Mouse (Mus musculus) embryonic facial prominence, embryonic 10.5 days (tissue): Measurements from ENCODE around the gene Arid1b. TPM values are rescaled to one million over a fixed set of nuclear protein-coding genes. Genes with fewer than 3 reads are reported as not detected.

Experiments used
- DNase-seq: peaks from one replicate; pipeline ENCODE4 v3.0.0-alpha.2; 2017; ENCODE audit warnings: low spot score
- H3K27ac ChIP-seq: fragments of 300-500 bp; sonication (generic); replicated peaks from 2 replicates; pipeline ENCODE4 v1.5.1; 2016; ENCODE audit warnings: mild to moderate bottlenecking
- H3K27me3 ChIP-seq: fragments of 300-500 bp; sonication (generic); replicated peaks from 2 replicates; pipeline ENCODE4 v1.6.1; 2016; ENCODE audit warnings: low read depth, mild to moderate bottlenecking; ENCODE audit not compliant: poor library complexity, severe bottlenecking
- H3K36me3 ChIP-seq: fragments of 300-500 bp; sonication (generic); replicated peaks from 2 replicates; pipeline ENCODE4 v1.6.1; 2016; ENCODE audit warnings: mild to moderate bottlenecking, moderate library complexity
- H3K4me1 ChIP-seq: fragments of 300-500 bp; sonication (generic); 2 replicates; pipeline ENCODE4 v1.6.1; 2016
- H3K4me3 ChIP-seq: fragments of 300-500 bp; sonication (generic); 2 replicates; pipeline ENCODE4 v1.5.1; 2016; ENCODE audit warnings: mild to moderate bottlenecking, moderate library complexity
- H3K9me3 ChIP-seq: fragments of 300-500 bp; sonication (generic); 2 replicates; pipeline ENCODE4 v1.6.1; 2016; ENCODE audit warnings: mild to moderate bottlenecking
- WGBS: fragments of 180-500 bp; shearing (Covaris S2); methylation state at CpG from one replicate; pipeline ENCODE4 v1.1.7; 2016; 5-methylcytosine and 5-hydroxymethylcytosine counted together
- polyA plus RNA-seq: library from polyadenylated mRNA; unstranded; fragments of >200 nt; fragmentation: Nextera tagmentation; extraction: Ambion mirVana; gene quantifications from 2 replicates; pipeline ENCODE4 v1.2.1, GENCODE M21; 2016

Gene Arid1b
- polyA plus RNA-seq, 1 experiment from 2014 or later: 12.4 TPM

DNA sequence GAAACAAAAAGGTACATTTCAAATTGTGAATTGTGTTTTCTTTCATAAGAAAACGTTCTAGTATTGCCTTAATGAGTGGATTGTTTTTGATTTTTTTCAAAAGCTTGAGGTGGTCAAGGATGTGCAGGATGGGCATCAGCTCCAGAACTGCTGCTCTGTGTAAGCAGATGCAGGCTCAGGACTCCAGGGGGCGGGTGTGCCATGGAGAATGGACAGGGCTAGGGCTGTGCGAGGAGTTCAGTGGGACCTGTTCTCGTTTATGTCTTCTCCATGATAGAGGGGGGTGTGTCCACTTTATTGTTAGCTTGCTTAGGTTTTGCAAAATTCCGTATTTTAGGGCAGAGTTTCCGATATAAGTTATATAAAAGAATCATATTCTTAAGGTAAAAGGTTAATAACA is 70.6 kb downstream of the Arid1b start:
- DNase-seq: no peak
- WGBS: 84% methylated on average over 6 of the region's 6 CpGs
- H3K4me1 ChIP-seq: peaks cover 27% of the 10 kb centered on the region
- H3K36me3 ChIP-seq: no peaks in the 10 kb centered on the region
- no peaks in the 10 kb centered on the region for H3K9me3 ChIP-seq
- H3K27ac ChIP-seq: no peak overlapping the region
- H3K27me3 ChIP-seq: no peaks in the 10 kb centered on the region
- H3K4me3 ChIP-seq: no peak overlapping the region

DNA sequence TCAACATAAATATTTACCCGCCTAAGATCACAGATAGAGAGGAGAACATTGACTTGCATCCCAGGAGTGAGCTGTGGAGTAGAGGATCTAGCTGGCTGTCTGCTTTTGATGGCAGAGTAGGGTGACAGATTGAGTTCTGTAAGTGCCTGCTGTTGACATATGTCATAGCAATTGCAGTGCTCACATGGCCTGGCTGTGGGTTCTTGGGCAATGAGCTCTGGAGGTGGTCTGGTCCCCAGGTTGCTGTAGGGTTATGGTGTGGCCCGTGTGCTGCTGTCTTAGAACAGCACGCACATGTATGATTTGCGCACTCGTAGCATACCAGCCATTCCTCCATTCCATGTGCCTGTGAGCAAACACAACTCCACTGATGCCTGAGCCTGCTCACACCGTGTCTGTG is 71.1 kb downstream of the Arid1b start:
- Histone ChIP-seq H3K9me3 (no peaks in the 10 kb centered on the region), H3K36me3 (no peaks in the 10 kb centered on the region), H3K27ac (no peak overlapping the region), H3K27me3 (no peaks in the 10 kb centered on the region), H3K4me1 (peaks cover 22% of the 10 kb centered on the region), H3K4me3 (no peak overlapping the region)
- no peak for DNase-seq
- WGBS: 92% methylated on average over 6 of the region's 6 CpGs

DNA sequence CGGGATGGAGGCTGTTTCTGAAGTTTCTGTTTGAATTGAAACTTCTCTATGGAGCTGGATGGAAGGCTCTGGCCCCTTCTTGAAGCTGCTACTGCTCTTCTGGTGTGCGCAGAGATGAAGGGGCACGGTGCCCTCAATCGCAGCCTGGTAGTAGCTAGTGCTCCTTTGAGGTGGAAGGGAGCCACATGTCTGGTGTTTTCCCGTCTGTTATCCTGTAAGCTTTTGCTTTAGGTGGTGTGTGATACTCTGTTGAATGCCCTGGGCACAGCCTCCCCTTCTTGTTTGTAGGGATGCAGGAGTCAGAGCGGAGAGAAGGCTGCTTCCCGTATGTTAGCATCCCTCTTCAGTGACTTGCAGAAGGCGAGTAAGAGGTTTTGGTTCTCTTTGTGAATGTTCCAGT is 72.7 kb downstream of the Arid1b start:
- no peaks in the 10 kb centered on the region for H3K27me3 ChIP-seq
- no peaks in the 10 kb centered on the region for H3K9me3 ChIP-seq
- no peak for DNase-seq
- peaks cover 12% of the 10 kb centered on the region; the same call in 1 of the 2 replicates for H3K4me1 ChIP-seq
- H3K27ac ChIP-seq: no peak overlapping the region
- H3K4me3 ChIP-seq: no peak overlapping the region
- WGBS: 87% methylated on average over 8 of the region's 8 CpGs
- peaks cover 10% of the 10 kb centered on the region for H3K36me3 ChIP-seq

DNA sequence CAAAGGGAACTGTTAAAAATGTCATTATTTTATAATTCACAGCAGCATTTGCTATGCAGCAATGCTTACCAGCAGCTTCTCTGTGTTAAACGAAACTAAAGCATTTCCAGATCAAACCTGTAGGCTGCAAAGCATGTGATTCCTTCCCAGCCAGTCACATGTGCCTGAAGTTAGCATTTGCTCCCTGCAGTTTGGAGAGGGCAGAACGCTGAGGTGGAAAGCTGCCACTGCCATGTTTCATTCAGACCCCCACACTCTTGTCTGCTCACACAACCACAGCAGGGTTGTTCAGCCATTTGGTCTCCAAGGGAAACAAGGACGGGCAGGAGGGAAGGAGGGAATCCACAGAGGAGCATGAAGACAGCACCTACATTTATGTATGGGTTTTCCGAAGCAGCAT is 73.1 kb downstream of the Arid1b start:
- no peak for DNase-seq
- H3K4me1 ChIP-seq: peaks cover 12% of the 10 kb centered on the region; the same call in 1 of the 2 replicates
- WGBS: 72% methylated on average over 4 of the region's 4 CpGs

DNA sequence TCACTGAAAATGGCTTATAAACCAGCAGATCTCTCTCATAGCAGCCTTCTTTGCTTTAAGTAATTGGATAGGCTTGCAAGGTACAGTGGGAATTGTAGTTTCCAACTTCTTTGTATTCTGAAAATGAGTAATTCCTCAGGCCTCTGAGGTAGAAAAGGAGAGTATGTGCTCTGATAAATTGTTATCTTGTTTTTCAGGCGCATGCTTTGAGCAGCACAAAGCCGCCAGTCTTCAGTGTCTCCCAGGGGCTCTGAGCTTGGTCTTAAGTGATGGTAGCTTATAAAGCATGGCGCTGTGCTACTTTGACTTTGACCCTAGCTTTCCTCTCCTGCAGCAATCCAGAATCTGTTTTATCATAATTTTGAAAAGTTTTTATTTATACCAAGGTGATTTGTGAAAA is 76.3 kb downstream of the Arid1b start:
- H3K27me3 ChIP-seq: no peaks in the 10 kb centered on the region
- peaks cover 17% of the 10 kb centered on the region for H3K4me1 ChIP-seq
- no peak overlapping the region for H3K27ac ChIP-seq
- DNase-seq: no peak
- peaks cover 16% of the 10 kb centered on the region for H3K36me3 ChIP-seq
- no peak overlapping the region for H3K4me3 ChIP-seq
- no peaks in the 10 kb centered on the region for H3K9me3 ChIP-seq
- 90% methylated on average over 3 of the region's 3 CpGs for WGBS

More for the DNA sequence above, 73.1 kb downstream of the Arid1b start:
- no peak overlapping the region for H3K4me3 ChIP-seq
- H3K36me3 ChIP-seq: peaks cover 12% of the 10 kb centered on the region
- no peaks in the 10 kb centered on the region for H3K9me3 ChIP-seq
- no peak overlapping the region for H3K27ac ChIP-seq
- H3K27me3 ChIP-seq: no peaks in the 10 kb centered on the region

DNA sequence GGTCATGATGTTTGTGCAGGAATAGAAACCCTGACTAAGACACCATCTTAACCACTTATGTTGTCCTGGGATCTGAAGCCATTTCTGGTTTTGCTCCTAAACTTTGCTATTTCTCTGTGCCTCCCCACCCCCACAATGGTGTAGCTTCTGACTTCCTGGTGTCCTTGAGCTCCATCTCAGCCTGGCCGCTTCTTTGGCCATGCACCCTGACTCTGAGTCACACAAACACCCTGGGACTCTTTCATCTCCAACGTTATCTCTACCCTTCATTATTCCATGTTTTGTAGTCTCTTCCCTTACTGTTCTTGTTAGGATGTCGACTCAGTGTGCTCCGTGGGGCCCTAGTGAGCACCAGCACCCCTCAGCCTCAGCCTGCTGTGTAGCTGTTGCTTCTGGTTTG is 78.4 kb downstream of the Arid1b start:
- Histone ChIP-seq H3K9me3 (no peaks in the 10 kb centered on the region), H3K36me3 (peaks cover 16% of the 10 kb centered on the region), H3K27ac (no peak overlapping the region), H3K4me3 (no peak overlapping the region), H3K4me1 (peaks cover 11% of the 10 kb centered on the region; the same call in 1 of the 2 replicates), H3K27me3 (no peaks in the 10 kb centered on the region)
- WGBS: 85% methylated on average over 4 of the region's 4 CpGs
- no peak for DNase-seq

DNA sequence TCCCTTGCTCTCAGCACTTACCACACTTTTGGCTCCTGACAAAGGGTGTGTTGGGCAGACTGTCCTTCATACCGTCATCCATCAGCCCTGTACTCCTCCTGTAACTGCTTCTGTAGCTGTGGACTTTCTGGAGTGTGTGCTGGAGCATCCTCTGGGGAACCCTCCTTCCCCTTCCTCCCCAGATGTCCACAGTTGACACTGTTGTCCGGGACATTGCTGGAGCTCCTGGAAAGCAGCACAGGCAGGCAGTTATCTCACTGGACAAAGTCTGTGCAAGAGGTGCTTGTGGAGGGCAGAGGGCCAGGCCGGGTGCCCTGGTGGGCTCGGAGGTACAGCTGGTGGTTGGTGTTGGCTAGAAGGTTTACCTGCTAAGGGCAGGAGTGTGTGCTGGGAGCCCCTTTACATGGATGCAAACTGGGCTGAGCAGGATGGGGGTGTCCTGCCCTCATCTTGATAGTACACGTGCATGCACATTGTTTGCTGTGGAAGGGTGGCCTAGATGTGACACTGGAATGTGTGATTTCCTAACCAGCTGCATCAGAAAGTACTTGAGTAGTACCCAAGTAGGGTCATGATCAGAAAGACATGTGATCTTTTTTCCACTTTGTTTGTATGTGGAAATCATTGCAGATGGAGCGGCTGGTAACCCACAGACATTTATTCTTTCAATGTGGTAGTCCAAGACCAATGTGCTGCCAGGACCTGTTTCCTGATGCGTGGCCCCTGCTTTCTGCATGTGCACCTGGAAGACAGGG is 80.8 kb downstream of the Arid1b start:
- H3K27ac ChIP-seq: no peak overlapping the region; the same call in 1 of the 2 replicates
- H3K36me3 ChIP-seq: peaks cover 19% of the 10 kb centered on the region
- no peak overlapping the region for H3K4me3 ChIP-seq
- 87% methylated on average over 7 of the region's 7 CpGs for WGBS
- DNase-seq: no peak
- H3K9me3 ChIP-seq: no peaks in the 10 kb centered on the region
- no peaks in the 10 kb centered on the region for H3K27me3 ChIP-seq
- H3K4me1 ChIP-seq: peaks cover 16% of the 10 kb centered on the region

DNA sequence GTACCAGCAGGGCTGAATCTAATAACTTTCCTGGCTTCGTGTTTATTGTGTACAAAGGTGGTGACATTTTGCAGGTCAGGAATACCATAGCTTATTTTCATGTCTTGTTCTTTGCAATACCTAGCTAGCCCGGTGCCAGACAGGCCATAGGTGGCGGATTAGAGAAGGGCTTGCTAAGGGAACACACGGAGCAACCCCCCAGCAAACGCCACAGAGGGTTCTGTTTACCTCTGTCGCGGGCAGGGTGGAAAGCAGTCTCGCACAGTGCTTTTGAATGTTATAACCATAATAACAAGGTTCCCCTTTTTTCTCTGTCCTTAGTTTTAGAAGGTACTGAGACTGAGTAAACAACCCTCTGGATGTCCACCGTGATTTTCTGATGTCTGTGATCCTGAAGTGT is 83.9 kb downstream of the Arid1b start:
- H3K27me3 ChIP-seq: no peaks in the 10 kb centered on the region
- 0 out of 2 replicates have a peak, but pooled peaks cover 7% of the 10 kb centered on the region for H3K36me3 ChIP-seq
- H3K9me3 ChIP-seq: no peaks in the 10 kb centered on the region
- no peak for DNase-seq
- no peak overlapping the region for H3K4me3 ChIP-seq
- H3K27ac ChIP-seq: no peak overlapping the region
- H3K4me1 ChIP-seq: peaks cover 47% of the 10 kb centered on the region
- WGBS: 76% methylated on average over 9 of the region's 9 CpGs

DNA sequence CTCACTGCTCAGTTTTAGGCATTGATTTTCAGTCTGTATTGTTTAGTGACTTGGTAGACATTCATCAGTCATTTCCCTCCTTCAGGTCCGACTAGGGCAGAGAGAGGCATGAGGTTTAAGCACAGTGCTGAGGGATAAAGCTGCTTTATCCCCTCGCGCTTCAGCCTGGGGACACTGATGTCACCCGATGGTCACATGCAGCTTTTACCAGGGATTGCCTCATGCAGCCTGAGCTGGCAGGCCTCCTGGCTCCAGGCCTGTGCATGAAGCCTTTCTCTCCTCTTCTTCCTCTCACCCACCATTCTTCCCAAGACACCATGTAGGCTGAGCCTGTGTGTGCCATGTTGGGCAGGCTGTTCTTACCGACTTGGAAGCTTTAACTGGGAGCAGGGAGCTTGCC is 84.4 kb downstream of the Arid1b start:
- Histone ChIP-seq H3K27ac (peak overlapping the region; percentile 30; the same call in 1 of the 2 replicates), H3K36me3 (0 out of 2 replicates have a peak, but pooled peaks cover 3% of the 10 kb centered on the region), H3K4me3 (no peak overlapping the region), H3K9me3 (no peaks in the 10 kb centered on the region), H3K4me1 (peaks cover 52% of the 10 kb centered on the region), H3K27me3 (no peaks in the 10 kb centered on the region)
- no peak for DNase-seq
- WGBS: 70% methylated on average over 5 of the region's 5 CpGs

DNA sequence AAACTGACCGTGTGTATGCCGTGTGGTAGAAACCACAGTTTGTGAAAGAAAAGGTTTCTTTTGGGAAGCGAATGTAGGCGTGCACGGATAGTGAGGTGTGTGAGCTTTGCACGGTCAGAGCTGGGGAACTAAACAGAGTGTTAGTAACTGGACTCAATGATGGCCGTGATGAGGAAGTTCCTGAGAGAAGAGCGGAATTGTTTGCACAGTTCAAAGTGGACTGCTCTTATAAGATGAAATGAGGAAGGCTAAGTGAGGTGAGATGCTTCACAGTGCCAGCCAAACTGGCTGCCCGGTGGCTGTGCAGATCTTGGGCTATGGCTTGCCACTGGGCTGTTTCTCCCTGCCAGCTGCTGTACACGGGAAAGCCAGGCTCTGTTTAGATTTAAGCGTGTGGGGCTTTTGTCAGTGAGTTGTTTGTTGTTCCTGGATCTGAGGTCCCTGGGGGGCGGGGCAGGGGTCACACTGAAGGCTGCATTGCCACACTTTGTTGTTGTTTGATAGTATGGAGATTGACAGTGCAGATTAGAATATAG is 86.8 kb downstream of the Arid1b start:
- Histone ChIP-seq H3K27me3 (no peaks in the 10 kb centered on the region), H3K9me3 (no peaks in the 10 kb centered on the region), H3K27ac (no peak overlapping the region), H3K36me3 (0 out of 2 replicates have a peak, but pooled peaks cover 2% of the 10 kb centered on the region), H3K4me1 (peaks cover 70% of the 10 kb centered on the region), H3K4me3 (no peak overlapping the region)
- 67% methylated on average over 12 of the region's 12 CpGs for WGBS
- peak; percentile 30 for DNase-seq

DNA sequence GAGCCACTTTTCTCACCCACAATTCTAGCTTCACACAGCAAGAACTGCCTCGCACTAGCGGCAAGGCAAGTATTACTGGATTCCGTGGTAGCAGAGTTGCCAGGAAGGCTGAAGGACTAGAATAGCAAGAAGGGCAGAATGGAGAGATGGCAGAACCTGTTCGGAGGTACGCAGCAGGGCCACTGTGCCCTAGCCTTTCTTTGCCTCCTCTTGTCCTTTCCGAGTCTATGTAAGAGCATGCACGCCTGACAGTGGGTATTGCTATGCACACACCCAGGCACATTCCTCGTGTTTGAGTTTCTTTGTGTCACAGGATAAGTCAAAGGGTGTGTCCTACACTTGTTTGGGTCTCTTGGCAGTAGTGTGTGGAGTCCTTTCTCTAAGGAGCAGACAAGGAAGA is 88.1 kb downstream of the Arid1b start:
- Histone ChIP-seq H3K4me3 (no peak overlapping the region), H3K27ac (no peak overlapping the region), H3K27me3 (no peaks in the 10 kb centered on the region), H3K36me3 (0 out of 2 replicates have a peak, but pooled peaks cover 2% of the 10 kb centered on the region), H3K9me3 (no peaks in the 10 kb centered on the region), H3K4me1 (peaks cover 80% of the 10 kb centered on the region)
- DNase-seq: no peak
- WGBS: 85% methylated on average over 8 of the region's 8 CpGs

DNA sequence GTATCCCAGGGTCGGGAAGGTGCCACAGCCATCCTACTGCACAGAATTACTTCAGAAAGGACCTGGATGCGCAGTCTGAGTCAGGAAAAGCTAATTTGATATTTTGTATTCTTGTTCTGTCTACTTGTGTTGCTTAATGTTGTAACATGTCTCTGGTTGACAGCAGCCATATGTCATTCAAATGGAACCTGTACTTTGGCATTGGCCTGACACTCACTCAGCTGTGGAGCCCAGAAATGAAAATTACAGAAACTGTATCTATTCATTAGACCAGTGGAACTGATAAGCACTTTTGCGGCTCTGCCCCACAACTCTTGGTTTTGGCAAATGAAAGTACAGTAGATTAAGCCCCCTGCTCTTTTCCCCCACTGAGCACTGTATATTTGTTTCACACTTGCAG is 89.4 kb downstream of the Arid1b start:
- DNase-seq: no peak
- Histone ChIP-seq H3K36me3 (0 out of 2 replicates have a peak, but pooled peaks cover 2% of the 10 kb centered on the region), H3K27me3 (no peaks in the 10 kb centered on the region), H3K4me3 (no peak overlapping the region), H3K4me1 (peaks cover 78% of the 10 kb centered on the region), H3K9me3 (no peaks in the 10 kb centered on the region), H3K27ac (no peak overlapping the region)
- WGBS: 95% methylated on average over 3 of the region's 3 CpGs

DNA sequence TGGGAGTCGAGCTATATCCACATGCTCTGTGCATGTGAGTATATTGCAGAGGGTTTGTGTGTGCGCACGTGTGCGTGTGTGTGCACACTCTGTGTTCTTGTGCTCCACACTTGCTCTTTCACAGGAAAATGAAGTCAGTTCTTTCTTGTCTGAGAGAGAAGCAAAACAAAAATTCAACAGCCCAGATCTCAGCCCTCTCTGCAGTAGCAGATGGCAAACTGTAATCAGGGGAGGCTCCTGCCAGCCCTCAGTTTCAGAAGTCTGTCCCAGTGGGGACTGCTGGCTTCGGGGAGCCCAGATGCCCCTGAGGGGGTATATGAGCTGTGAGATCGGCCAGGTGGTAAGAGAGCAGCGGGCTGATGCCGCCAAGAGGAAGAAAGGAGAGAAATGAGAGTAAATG is 90.0 kb downstream of the Arid1b start:
- Histone ChIP-seq H3K27ac (peak overlapping the region; percentile 16; the same call in 1 of the 2 replicates), H3K4me1 (peaks cover 82% of the 10 kb centered on the region), H3K27me3 (no peaks in the 10 kb centered on the region), H3K4me3 (no peak overlapping the region), H3K9me3 (no peaks in the 10 kb centered on the region), H3K36me3 (no peaks in the 10 kb centered on the region)
- no peak for DNase-seq
- 62% methylated on average over 8 of the region's 8 CpGs for WGBS
